Mouse (Mus musculus): ENCODE measurements around the gene Nr1i2.
"Not testable (repeated sequence)": the region's sequence is repeated elsewhere in the genome, so short reads cannot be mapped to it uniquely, and the experiment has no call there.

Nr1i2 gene

DNA sequence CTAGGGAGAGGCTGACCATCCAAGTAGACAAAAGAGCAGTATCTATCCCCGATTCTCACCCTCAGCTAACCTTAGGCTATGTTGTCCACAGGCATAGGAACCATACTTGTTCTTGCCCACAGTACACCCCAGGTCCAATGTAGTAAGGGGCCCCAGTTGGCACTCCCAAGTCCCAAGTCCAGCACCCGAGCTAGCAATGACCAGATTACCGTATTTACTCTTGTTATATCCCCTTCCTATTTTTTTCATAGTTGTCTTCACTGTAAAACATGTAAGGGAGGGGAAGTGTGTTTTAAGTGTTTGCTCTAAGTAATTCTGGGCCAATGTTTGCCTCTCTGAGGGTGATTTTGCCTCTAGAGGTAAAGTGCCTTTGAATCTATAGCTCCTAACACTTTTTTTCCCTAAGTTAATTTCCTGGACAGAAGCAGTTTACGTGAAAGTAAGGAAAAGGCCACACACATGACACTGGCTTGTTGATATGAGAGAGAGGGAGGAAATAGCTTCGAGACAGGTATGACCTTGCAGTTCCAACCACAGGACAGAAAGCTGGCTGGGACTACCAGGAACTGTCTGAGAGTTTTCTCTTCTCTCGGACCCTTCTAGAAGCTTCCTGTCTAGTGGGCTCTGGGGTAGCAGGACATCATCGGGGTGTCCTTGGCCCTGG is at the start of gene Nr1i2:
TSS of gene Nr1i2 (minus strand) at position 140 of the 664 bp plus-strand sequence.
- no peak for DNase-seq

DNA sequence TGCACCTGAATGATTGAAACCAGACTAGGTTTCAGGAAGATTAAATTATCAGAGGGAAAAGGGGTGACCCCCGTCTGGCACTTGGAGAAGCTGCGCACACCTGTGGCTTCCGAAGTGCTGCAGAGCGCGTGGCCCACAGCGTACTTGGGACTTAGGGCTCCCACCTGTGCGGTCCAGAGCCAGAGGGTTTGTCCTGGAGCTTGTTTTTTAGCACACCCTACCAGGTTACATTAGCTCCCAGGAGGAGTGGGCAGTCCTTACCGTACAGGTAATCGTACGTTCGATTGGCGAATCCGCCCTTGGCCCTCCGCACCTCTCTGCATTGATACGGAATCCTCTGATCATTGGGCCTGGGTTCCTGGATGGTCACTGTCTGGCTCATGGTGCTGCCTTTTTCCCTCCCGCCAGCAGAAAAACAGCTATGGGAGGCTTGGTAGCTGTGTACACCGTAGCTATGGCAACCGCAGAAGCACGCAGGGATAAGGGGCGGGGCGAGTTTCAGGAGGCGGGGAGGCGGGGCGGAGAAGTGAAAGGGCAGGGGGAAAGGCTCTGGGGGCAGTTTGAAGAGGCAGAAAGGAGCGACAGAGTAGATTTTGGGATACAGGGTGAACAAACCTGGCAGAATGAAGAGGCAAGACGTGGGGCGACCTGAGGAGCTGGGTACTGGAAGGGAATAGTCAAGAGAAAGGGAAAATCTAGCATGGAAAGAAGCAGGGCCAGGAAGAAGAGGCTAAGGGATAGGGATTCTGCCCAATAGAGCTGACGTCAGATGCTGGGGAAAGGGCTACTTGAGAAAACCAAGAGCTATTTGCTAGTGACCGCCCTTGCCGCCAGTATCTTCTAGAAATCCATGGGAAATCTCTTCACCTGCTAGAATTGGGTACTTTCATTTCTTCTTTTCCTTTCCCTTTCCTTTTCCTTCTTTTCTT is 47.0 kb upstream of the Nr1i2 start, which contains the start of gene Maats1:
TSS of gene Maats1 (minus strand) at position 748 of the 929 bp plus-strand sequence.
- peak; percentile 44 to 52 for DNase-seq

- not testable (repeated sequence) for DNase-seq
Measured at GRCm38 (mm10) chr16:38338077-38338476, 43.5 kb upstream of the Nr1i2 start.

DNA sequence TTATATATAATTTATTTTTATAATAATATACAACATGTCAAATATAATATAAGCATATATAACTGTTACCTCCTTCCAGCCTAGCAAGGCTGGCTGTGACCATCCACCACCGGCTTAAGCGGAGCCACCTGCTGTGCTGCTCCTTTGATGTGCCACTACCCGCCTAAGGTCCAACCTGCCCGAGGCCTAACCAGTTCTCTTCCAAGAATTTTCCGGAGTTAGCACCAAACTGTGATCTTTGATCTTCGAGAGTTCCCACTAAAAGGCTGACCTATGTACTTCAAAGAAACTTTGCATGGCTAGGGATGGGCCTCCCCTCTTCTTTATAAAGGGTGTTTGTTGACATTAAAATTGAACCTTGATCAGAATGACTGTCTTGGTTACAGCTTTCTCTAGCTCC is 39.8 kb upstream of the Nr1i2 start:
- DNase-seq: no peak

DNA sequence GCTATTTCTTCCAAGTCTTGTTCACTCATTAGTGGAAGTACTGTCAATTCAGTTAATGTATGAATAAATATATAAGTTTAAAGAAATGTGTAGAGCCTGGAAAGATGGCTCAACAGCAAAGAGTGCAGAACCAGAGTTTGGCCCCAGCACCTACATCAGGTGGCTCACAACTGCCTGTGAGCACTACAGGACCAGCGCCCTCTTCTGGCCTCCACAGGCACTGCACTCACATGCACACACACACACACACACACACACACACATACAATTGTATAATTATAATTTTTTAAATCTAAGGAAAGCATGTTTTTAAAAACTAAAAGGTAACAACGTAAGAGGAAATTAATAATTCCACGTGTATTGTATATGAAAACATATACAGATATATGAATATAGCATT is 34.7 kb upstream of the Nr1i2 start:
- no peak for DNase-seq

DNA sequence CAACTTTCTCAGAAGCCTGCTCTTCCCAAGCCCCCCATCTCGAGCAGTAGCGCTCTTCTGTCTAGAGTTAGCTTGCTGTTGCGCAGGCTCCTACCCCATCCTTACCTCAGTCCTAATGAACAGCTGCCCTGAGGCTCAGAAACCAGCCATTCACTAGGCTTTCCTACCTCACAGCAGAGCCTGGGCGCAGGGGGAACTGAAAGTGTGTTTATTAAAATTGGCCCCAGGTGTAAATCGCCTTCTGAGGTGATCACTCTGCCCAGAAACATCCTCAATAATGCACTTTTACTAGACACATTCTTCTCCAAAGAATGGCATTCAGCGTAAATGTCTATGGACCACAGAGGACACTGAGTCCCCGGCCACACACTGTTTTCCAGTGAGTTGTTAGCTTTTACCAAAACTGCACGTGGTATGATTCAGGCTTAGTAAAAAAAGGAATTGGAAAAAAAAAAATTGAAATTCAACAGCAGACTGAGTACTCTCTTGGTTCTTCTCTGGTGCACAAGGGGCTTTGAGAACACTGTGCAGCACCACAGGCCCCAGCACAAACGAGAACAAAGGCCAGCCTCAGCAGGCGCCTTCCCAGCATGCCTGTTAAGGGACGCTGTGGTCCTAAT is 32.3 kb upstream of the Nr1i2 start:
- DNase-seq: no peak

DNA sequence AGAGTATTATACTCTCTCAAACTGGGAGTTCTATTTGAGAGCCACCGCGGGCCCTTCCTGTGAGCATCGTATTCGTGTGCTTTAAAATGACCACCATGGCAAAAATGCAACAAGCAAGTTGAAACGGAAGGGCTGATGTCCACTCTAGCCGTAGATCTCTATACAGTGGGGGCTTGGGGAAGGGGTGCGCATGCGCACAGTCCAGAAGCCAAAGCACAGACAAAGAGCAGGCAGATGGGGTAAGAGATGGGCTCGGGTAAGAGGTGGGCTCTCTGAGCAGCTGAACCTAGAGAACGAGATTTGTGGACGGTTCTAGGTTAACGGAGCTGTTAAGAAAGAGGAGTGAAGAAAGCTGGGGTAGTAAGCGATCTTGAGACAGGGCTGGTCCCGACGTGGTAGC is 29.7 kb upstream of the Nr1i2 start:
- DNase-seq: no peak

- DNase-seq: peak; percentile 45 to 48
Measured at GRCm38 (mm10) chr16:38321452-38321935, 26.9 kb upstream of the Nr1i2 start.

GRCm38 (mm10) chr16:38319087-38319486 is 24.5 kb upstream of the Nr1i2 start:
- no peak for DNase-seq

DNA sequence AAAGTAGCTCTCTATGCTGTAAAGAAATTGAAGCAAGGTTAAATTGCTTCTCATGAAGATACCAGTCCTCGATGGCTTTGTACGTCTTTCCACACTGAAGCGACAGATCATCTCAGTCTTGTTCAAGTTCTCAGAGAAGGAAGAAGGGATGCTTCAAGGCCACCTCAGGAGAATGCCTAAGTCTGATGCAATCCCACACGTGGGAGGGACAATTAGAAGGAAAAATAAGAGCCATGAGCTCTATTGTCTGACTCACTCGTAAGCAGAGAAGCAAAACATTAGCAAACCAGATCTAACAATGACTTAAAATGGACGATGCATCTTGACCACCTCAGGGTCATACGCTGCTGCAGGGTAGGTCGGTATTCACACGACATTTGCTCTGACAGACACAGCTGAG is 23.9 kb upstream of the Nr1i2 start:
- no peak for DNase-seq

- DNase-seq: no peak
Measured at GRCm38 (mm10) chr16:38308195-38308594, 13.6 kb upstream of the Nr1i2 start.

DNA sequence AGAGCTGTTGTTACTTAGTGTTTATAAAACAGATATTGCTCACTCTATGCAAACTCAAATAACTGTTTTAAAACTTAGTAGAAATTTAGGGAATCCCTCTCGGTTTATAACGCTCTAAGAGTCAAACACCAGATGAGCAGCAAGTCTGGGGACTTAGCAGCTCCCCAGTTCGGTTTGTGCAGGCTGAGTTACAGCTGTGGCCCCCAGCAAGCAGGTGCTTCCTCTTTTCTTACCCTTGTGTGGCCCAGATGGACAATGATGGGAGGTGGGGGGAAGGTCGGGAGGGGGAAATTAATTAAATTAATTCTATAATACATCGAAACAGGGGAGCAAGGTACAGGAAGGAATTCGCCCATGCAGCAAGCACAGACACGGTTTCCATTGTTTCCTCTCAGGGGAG is 13.0 kb upstream of the Nr1i2 start:
- DNase-seq: no peak

GRCm38 (mm10) chr16:38307221-38307605 is 12.6 kb upstream of the Nr1i2 start:
- no peak for DNase-seq

- peak; percentile 8 to 9 for DNase-seq
Measured at GRCm38 (mm10) chr16:38306571-38307220, 12.1 kb upstream of the Nr1i2 start.

DNA sequence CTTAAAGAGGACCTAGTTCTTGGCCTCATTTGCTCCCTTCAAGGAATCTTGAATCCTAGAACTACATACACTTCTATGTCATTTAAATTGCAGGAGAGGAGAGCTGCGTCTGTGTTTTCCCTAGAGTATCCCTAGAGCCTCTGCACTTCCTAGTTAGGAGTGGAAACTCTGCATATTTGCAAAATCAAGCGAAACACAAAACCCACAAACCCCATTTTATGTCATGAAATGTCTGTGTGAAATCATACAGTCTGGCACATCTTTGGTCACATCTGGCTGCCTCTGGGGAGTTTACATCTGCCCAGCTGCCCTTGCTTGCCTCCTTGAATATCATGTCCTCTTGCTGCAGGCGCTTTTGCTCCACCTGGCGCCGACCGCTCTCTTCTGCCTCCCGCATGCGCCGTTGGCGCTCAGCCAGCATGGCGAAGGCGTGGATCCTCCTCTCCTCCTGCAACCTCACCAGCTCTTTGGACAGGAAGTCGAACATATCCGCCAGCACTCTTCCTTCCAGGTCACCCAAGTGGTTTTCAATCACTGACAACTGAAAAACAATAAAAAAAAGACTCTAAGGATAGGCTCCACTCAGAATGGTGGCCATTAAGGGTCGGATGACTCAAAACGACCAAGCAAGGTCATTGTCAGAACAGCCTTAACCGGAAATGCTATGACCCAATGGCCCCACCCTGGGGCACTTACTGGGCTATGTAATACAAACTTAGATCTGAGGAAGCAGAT is 10.0 kb upstream of the Nr1i2 start:
- DNase-seq: no peak

- no peak for DNase-seq
Measured at GRCm38 (mm10) chr16:38302367-38302766, 7.7 kb upstream of the Nr1i2 start.

- no peak for DNase-seq
Measured at GRCm38 (mm10) chr16:38298410-38298809, 3.8 kb upstream of the Nr1i2 start.

DNA sequence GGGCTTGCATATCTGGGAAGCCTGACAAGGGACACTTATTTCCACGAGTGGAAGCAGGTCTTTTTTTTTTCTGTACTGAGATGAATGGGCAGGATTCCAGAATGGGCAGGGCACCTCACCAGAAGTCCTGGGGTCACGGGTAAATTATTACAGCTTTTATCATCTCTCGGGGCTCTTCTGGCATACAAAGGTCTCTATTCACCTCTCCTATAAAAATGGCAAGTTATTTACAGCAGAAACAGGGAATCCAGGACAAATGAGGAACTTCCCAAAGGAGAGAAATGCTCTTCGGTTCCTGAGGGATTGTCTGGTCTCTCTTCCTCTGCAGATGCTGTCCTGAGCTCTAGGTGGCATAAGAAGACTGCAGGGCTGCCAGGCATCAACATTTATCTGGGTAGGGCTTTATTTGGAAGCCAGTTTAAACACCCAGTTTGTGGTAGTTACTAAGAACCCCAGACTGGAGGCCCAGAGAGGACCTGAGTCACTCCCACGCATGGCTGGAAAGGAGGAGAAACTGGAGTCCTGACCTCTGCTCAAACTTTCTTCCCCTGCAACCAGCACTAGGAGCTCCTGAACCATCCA is 816 bp upstream of the Nr1i2 start:
- no peak for DNase-seq

DNA sequence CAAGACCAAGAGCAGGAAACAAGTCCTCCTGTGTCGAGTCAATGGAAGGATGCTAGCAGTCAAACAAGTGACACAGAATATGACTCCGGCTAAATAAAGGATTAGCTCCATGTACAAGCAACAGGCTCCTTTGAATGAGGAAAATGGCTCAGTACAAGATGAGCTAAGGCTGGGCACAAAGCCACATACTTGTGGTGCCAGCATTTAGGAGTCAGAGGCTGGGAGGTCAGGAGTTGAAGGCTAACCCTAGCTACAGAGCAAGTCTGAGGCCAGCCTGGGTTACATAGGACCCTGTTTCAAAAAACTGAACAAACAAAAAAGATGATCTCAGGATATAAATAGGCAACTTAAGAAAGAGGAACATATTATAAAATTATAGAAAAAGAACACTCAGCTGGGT is 4.5 kb downstream of the Nr1i2 start:
- DNase-seq: no peak

- no peak for DNase-seq
Measured at GRCm38 (mm10) chr16:38288851-38289250, 5.8 kb downstream of the Nr1i2 start.

- no peak for DNase-seq
Measured at GRCm38 (mm10) chr16:38287762-38288161, 6.9 kb downstream of the Nr1i2 start.

GRCm38 (mm10) chr16:38287357-38287756 is 7.3 kb downstream of the Nr1i2 start:
- no peak for DNase-seq

Data from thymus, postnatal 36 days (tissue).